Mouse (Mus musculus): ENCODE measurements around the gene Cd209d.
"Not testable (repeated sequence)": the region's sequence is repeated elsewhere in the genome, so short reads cannot be mapped to it uniquely, and the experiment has no call there.

Gene Cd209d

DNA sequence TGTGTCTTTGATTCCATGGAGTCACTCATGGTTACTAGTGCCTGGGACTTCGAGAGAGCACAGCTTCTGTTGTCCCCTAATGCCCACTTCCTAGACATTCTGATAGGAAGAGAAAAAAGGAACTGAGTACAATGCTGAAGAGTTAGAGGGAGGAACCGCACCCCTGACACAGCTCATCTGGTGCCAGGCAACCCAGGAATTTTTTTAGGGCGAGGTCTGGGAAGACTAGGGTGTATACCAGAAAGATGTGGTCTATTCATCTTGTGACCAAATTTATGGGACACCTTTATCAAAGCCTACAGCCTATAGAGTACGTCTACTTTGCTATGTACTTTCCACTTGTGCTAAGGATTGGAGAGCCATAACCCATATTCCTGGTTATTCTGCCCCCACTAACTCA, at the start of gene Cd209d:
Cd209d (minus strand) TSS at position 101 of the 400 bp plus-strand sequence.
- DNase-seq (ENCODE audit: extremely low read depth, low read depth): no peak

DNA sequence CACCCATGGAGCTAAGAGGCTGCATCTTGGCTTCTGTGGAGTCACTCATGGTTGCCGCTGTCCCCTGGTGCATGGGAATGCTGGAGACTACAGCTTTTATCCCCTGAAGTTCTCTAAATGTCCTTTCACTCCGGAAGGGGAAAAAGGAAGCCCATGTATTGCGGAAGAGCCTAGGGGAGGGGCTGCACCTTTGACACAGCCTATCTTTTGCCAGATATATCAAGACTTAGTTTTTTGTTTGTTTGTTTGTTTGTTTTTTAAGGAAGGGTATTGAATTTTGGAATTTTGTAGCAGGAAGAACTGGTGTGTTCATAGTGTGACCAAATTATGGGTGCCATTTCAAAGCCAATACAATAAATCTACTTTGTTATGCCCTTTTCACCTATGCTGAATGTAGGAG, 48.4 kb upstream of the Cd209d start, which contains the start of gene Cd209b:
Cd209b (minus strand) TSS at position 101 of the 400 bp plus-strand sequence.
- no peak for DNase-seq (ENCODE audit: extremely low read depth, low read depth)

DNA sequence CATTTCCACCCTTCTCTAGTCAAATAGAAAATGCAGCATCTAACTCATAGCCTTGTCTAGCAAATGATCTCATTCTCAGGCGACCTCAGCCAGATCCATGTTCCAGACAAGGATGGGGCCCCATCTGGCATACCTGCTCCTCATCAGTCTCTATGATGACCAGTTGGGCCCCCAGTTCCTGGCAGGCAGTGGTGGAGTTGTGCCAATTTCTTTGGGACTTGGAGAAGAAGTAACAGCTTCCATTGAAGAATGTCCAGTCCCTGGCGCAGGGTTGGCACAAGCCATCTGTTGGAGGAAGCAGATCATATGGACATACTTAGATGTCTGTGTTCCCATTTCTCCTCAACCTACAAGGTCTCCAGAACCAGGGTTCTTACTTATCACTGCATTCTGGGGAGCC, 2.2 kb downstream of the Cd209d start:
- DNase-seq (ENCODE audit: extremely low read depth, low read depth): no peak

DNA sequence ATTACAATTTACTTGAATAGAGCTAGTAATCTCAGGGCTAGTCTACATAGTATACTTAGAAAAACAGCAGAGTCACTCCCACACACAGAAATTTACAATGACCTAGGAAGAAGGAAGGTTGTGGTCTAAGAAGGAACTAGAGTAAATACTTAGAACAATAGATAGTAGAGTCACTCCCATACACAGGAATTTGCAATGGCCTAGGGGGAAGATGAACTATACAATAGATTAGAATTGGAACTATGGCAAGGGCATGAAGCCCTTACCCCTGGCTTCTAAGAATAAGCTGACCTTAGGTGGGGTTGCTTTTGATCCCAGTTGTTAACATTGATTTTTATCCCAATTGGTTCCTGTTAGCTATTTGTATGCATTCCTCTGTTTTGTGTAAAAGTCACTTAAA, 15.6 kb downstream of the Cd209d start:
- DNase-seq (ENCODE audit: extremely low read depth, low read depth): not testable (repeated sequence)

DNA sequence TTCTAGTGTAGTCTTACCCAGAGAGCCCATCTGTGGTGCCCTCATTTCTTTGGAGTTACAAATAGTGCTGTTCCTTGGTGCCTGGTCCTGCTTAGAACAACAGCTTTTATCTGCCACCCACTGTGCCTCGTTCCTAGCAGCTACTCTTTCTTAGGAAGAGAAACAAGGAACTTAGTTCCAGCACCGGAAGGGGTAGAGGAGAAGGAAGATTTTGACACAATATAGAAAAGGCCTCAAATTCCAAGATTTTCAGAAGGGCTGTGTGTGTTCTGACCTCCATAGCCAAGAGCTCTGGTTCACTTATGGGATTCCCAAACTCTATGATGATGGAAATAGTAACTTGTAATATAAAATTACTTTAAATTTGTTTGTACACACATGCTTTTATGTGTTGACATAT, 24.1 kb downstream of the Cd209d start, which contains the start of gene Cd209e:
Cd209e (minus strand) TSS at position 101 of the 400 bp plus-strand sequence.
- DNase-seq (ENCODE audit: extremely low read depth, low read depth): no peak

All from MEL-GATA-1-ER (cell line).